Mouse (Mus musculus) MEL (cell line): ENCODE measurements at regions not wholly inside any gene's neighbourhood (a gene's known extent, or its start where the extent isn't known, plus 50 kb on each side); places are given as distances from the start of the nearest gene placed in this dataset.

Experiments used
- CHD2 ChIP-seq: IDR thresholded peaks from 2 replicates; pipeline ENCODE4 v1.6.1; 2011; ENCODE audit warnings: low read length, improper control_type of control experiment
- CTCF ChIP-seq, 3 experiments: IDR thresholded peaks in 2 of 3; conservative IDR thresholded peaks in 1 of 3; 2 replicates each; pipeline ENCODE4 v1.5.1; 2011 to 2012; ENCODE audit warnings: low read length in 3 of 3, low read depth in 2 of 3, mild to moderate bottlenecking in 2 of 3, improper control_type of control experiment in 1 of 3, inconsistent platforms in 1 of 3, mixed read lengths in 1 of 3, moderate library complexity in 1 of 3; ENCODE audit not compliant: control insufficient read depth in 1 of 3, insufficient read depth in 1 of 3, poor library complexity in 1 of 3, severe bottlenecking in 1 of 3
- EP300 ChIP-seq, 2 experiments: IDR thresholded peaks; 2 replicates each; pipeline ENCODE4 v1.6.1; 2011; ENCODE audit warnings: improper control_type of control experiment in 2 of 2, low read length in 2 of 2, low read depth in 1 of 2, mild to moderate bottlenecking in 1 of 2
- JUND ChIP-seq: IDR thresholded peaks from 2 replicates; pipeline ENCODE4 v1.6.1; 2011; ENCODE audit warnings: low read depth, mild to moderate bottlenecking, improper control_type of control experiment, low read length
- SMC3 ChIP-seq: IDR thresholded peaks from 2 replicates; pipeline ENCODE4 v1.6.1; 2011; ENCODE audit warnings: low read depth, low read length, improper control_type of control experiment
- TAL1 ChIP-seq: IDR thresholded peaks from 2 replicates; pipeline ENCODE4 v1.6.1; 2012; ENCODE audit warnings: mild to moderate bottlenecking, inconsistent platforms, low read length, moderate library complexity, mixed read lengths
- TBP ChIP-seq: IDR thresholded peaks from 2 replicates; pipeline ENCODE4 v1.8.0; 2011; ENCODE audit warnings: low read depth, low read length, improper control_type of control experiment

GRCm38 (mm10) chr5:16446977-16447376 lies 106.3 kb upstream of the Hgf start:
- TF ChIP-seq CTCF (IDR thresholded peaks at IDR 0.05 in 2 of 3, conservative IDR thresholded peaks at IDR 0.05 in 1 of 3; ENCODE audit: control insufficient read depth in 1 of 3, insufficient read depth in 1 of 3, low read depth in 2 of 3, low read length in 3 of 3, poor library complexity in 1 of 3, severe bottlenecking in 1 of 3) (no peak), JUND (no peak), CHD2 (no peak), TBP (no peak), TAL1 (no peak), EP300 (IDR thresholded peaks at IDR 0.05; ENCODE audit: low read depth in 1 of 2, low read length in 2 of 2) (no peak), SMC3 (no peak)
